Mouse (Mus musculus): ENCODE measurements around the gene Neu1. TPM values are rescaled to one million over a fixed set of nuclear protein-coding genes. Genes with fewer than 3 reads are reported as not detected.
"Not testable (repeated sequence)": the region's sequence is repeated elsewhere in the genome, so short reads cannot be mapped to it uniquely, and the experiment has no call there.

The Neu1 gene
- total RNA-seq, 4 experiments from 2014 or later, result 27.3 to 39.4 (median 28.1) TPM

- not testable (repeated sequence) for DNase-seq
These were observed 17.9 kb downstream of the Neu1 start for GRCm38 (mm10) chr17:34948721-34949552.

GRCm38 (mm10) chr17:34949553-34949969 lies 18.5 kb downstream of the Neu1 start:
- no peak for DNase-seq

GRCm38 (mm10) chr17:34950514-34951455 lies 19.7 kb downstream of the Neu1 start:
- no peak for DNase-seq

GRCm38 (mm10) chr17:34951636-34952377 lies 20.8 kb downstream of the Neu1 start:
- no peak for DNase-seq

- DNase-seq, result no peak
These were observed 21.5 kb downstream of the Neu1 start for GRCm38 (mm10) chr17:34952378-34953040.

GRCm38 (mm10) chr17:34953258-34953657 lies 22.2 kb downstream of the Neu1 start:
- no peak for DNase-seq

GRCm38 (mm10) chr17:34953904-34954303 lies 22.9 kb downstream of the Neu1 start:
- no peak for DNase-seq

- DNase-seq, result no peak
These were observed 23.8 kb downstream of the Neu1 start for GRCm38 (mm10) chr17:34954831-34955230.

GRCm38 (mm10) chr17:34955884-34956283 lies 24.8 kb downstream of the Neu1 start:
- DNase-seq, result no peak

- DNase-seq, result no peak
These were observed 25.3 kb downstream of the Neu1 start for GRCm38 (mm10) chr17:34956340-34956739.

GRCm38 (mm10) chr17:34957291-34957690 lies 26.2 kb downstream of the Neu1 start:
- not testable (repeated sequence) for DNase-seq

- DNase-seq, result not testable (repeated sequence)
These were observed 26.9 kb downstream of the Neu1 start for GRCm38 (mm10) chr17:34957966-34958365.

GRCm38 (mm10) chr17:34958734-34959129 lies 27.7 kb downstream of the Neu1 start:
- not testable (repeated sequence) for DNase-seq

GRCm38 (mm10) chr17:34959130-34959778 lies 28.2 kb downstream of the Neu1 start, which contains the start of gene Hspa1b:
TSS of gene Hspa1b (minus strand) at chr17:34959238.
- DNase-seq, result peak; percentile 89

GRCm38 (mm10) chr17:34959881-34960515 lies 28.9 kb downstream of the Neu1 start:
- DNase-seq, result no peak

- DNase-seq, result no peak
These were observed 29.8 kb downstream of the Neu1 start for GRCm38 (mm10) chr17:34960702-34961493.

GRCm38 (mm10) chr17:34962125-34962524 lies 31.1 kb downstream of the Neu1 start:
- DNase-seq, result no peak

- no peak for DNase-seq
These were observed 31.8 kb downstream of the Neu1 start for GRCm38 (mm10) chr17:34962841-34963240.

GRCm38 (mm10) chr17:34964640-34965049 lies 33.6 kb downstream of the Neu1 start:
- DNase-seq, result no peak

- DNase-seq, result no peak
These were observed 34.6 kb downstream of the Neu1 start for GRCm38 (mm10) chr17:34965627-34966026.
